ENCODE assay signal across 8 mouse cellular contexts in the genomic region with DNA sequence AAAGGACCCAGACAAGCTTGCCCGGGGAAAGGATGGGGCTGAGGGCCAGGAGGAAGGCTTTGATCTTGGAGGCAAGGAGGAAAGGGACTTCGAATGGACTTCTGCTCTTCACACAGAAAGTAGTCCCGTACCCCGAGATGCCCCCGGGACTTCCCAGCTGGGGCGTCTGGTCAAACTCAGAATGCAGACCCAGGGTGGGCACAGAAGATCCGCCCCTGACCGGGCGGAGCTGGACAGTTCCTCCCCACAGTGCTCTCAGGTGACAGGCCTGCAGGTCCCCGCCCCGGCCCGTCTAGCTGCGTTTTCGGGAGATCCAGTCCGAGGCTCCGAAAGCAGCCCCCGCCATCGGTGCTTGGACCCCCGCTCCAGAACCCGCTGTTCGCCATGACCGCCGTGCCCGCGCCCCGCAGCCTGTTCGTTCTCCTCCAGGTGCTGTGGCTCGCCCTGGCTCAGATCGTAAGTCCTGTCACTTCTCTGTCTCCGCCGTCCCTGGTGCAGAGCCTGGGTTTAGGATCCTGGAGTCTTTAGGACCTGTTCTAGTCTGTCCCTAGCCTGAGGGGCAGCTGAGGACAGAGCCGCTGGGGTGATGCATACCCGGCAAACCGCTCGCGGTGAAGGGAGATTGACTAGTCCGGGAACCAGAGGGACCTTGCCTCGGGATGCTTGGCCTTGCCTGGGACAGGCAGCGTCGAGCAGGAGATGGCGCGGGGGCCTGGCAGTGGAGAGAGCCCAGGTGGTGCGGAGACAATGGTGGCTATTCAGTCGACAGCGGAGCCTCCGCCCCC. TPM values are rescaled to one million over a fixed set of nuclear protein-coding genes. Genes with fewer than 3 reads are reported as not detected.
DNase-seq lines count a peak whose midpoint lies in the region; ATAC-seq and TF ChIP-seq lines count a peak whose summit lies in the region.

A gene (plus strand): TSS at position 55 of the 785 bp plus-strand sequence.

- H3K4me1 ChIP-seq in embryonic facial prominence, embryonic 12.5 days = peaks cover 27% of the 10 kb centered on the region
- peaks cover 16% of the 10 kb centered on the region for H3K4me1 ChIP-seq in heart, postnatal 0 days (ENCODE audit: control insufficient read depth, insufficient read depth)
- H3K4me1 ChIP-seq in liver, embryonic 16.5 days (ENCODE audit: control insufficient read depth, low read depth, low read length) = no peaks in the 10 kb centered on the region

- peak within 1 kb of the TSS; percentile 43 for H3K4me3 ChIP-seq in embryonic facial prominence, embryonic 12.5 days
- peak within 1 kb of the TSS; percentile 42 for H3K4me3 ChIP-seq in heart, postnatal 0 days (ENCODE audit: low read depth, low read length)
- peak within 1 kb of the TSS; percentile 41 for H3K4me3 ChIP-seq in liver, embryonic 16.5 days (ENCODE audit: low read depth, low read length)

- peak in 1 of 2 experiments; percentile 59 for DNase-seq in left cerebral cortex, postnatal 10 days (ENCODE audit: extremely low spot score in 1 of 2, low spot score in 2 of 2)
- DNase-seq in left cerebral cortex, adult 18-20 months (ENCODE audit: low spot score in 2 of 2) = no peak
- DNase-seq in heart, postnatal 0 days (ENCODE audit: low spot score) = peak; percentile 12
- peak; percentile 54 for DNase-seq in testis, postnatal 10 days (ENCODE audit: low spot score)
- no peak for DNase-seq in adrenal gland, adult 2 months

- H3K9me3 ChIP-seq in embryonic facial prominence, embryonic 12.5 days = no peaks in the 10 kb centered on the region
- H3K9me3 ChIP-seq in heart, postnatal 0 days (replicated peaks; ENCODE audit: control insufficient read depth, low read length) = no peaks in the 10 kb centered on the region
- H3K9me3 ChIP-seq in liver, embryonic 16.5 days (replicated peaks; ENCODE audit: control insufficient read depth, low read length) = no peaks in the 10 kb centered on the region

- peak within 1 kb of the TSS; percentile 55 for H3K4me2 ChIP-seq in embryonic facial prominence, embryonic 12.5 days (replicated peaks)
- H3K4me2 ChIP-seq in heart, postnatal 0 days (ENCODE audit: low read depth, low read length) = peak within 1 kb of the TSS; percentile 67
- peak within 1 kb of the TSS; percentile 59 for H3K4me2 ChIP-seq in liver, embryonic 16.5 days (ENCODE audit: low read depth, low read length)

- peak within 1 kb of the TSS; percentile 91 for H3K27ac ChIP-seq in embryonic facial prominence, embryonic 12.5 days
- no peak within 1 kb of the TSS for H3K27ac ChIP-seq in heart, postnatal 0 days (ENCODE audit: low read depth)
- no peak within 1 kb of the TSS for H3K27ac ChIP-seq in liver, embryonic 16.5 days (ENCODE audit: low read length)

- H3K9ac ChIP-seq in embryonic facial prominence, embryonic 12.5 days = peak within 1 kb of the TSS; percentile 51
- H3K9ac ChIP-seq in heart, postnatal 0 days (replicated peaks; ENCODE audit: low read depth, low read length) = peak within 1 kb of the TSS; percentile 31
- H3K9ac ChIP-seq in liver, embryonic 16.5 days (ENCODE audit: low read depth, low read length) = peak within 1 kb of the TSS; percentile 32; the same call in 1 of the 2 replicates

- ATAC-seq in embryonic facial prominence, embryonic 12.5 days (ENCODE audit: insufficient number of reproducible peaks, insufficient read depth, low FRiP score, low TSS enrichment) = no peak
- ATAC-seq in heart, postnatal 0 days (ENCODE audit: insufficient read depth, low read depth) = peak; percentile 40
- no peak for ATAC-seq in liver, embryonic 16.5 days (ENCODE audit: low read depth)
- no peak for ATAC-seq in monocyte, adult 5-6 weeks (replicated peaks; ENCODE audit: insufficient number of reproducible peaks, low FRiP score, low TSS enrichment, poor library complexity, severe bottlenecking)

- WGBS in embryonic facial prominence, embryonic 12.5 days = 3% methylated on average over 46 of the region's 46 CpGs
- WGBS in heart, postnatal 0 days = 2% methylated on average over 40 of the region's 46 CpGs
- WGBS in liver, embryonic 16.5 days (ENCODE audit: insufficient replicate concordance) = 3% methylated on average over 46 of the region's 46 CpGs

- TF ChIP-seq EP300 in heart, postnatal 0 days (IDR thresholded peaks at IDR 0.05; ENCODE audit: low read depth) = no peak

- intact Hi-C loops in left cerebral cortex, postnatal 10 days (cut with DNase I) = no loop called here

- no peak for TF ChIP-seq CTCF in heart, postnatal 0 days (IDR thresholded peaks at IDR 0.05; ENCODE audit: low read depth)

- H3K36me3 ChIP-seq in embryonic facial prominence, embryonic 12.5 days = no peaks in the 10 kb centered on the region
- no peaks in the 10 kb centered on the region for H3K36me3 ChIP-seq in heart, postnatal 0 days (replicated peaks; ENCODE audit: control insufficient read depth, insufficient read depth, low read length)
- no peaks in the 10 kb centered on the region for H3K36me3 ChIP-seq in liver, embryonic 16.5 days (ENCODE audit: control insufficient read depth, insufficient read depth)

- peaks cover 26% of the 10 kb centered on the region; the same call in 1 of the 2 replicates for H3K27me3 ChIP-seq in embryonic facial prominence, embryonic 12.5 days
- H3K27me3 ChIP-seq in heart, postnatal 0 days (ENCODE audit: control insufficient read depth, insufficient read depth, low read length) = peaks cover 26% of the 10 kb centered on the region
- H3K27me3 ChIP-seq in liver, embryonic 16.5 days (ENCODE audit: control insufficient read depth, insufficient read depth, low read depth, low read length) = peaks cover 30% of the 10 kb centered on the region

RNA-seq across cellular contexts. Expression of the gene that starts here (rescaled TPM):
- 10 to 100 TPM; 12.9 to 14.6 TPM for total RNA-seq in left cerebral cortex, postnatal 10 days (2021)
- total RNA-seq in left cerebral cortex, adult 18-20 months (2021) = 1 to 10 TPM; 9.2 to 9.3 TPM
- polyA plus RNA-seq in embryonic facial prominence, embryonic 12.5 days (2016; fragmentation: Nextera tagmentation; extraction: Ambion mirVana) = 61.6 and 62.4 TPM in 2 replicates
- total RNA-seq in heart, postnatal 0 days (2014; rRNA removed; ENCODE audit: low replicate concordance) = 2.2 and 11.3 TPM in 2 replicates
- 1.8 and 2.2 TPM in 2 replicates for polyA plus RNA-seq in heart, postnatal 0 days (2015; fragmentation: Nextera tagmentation; extraction: Ambion mirVana)
- polyA plus RNA-seq in liver, embryonic 16.5 days (2015; fragmentation: Nextera tagmentation; extraction: Ambion mirVana) = 0.67 and 0.85 TPM in 2 replicates
- not detected in 3 replicates for total RNA-seq in monocyte, adult 5-6 weeks (2017)
- total RNA-seq in adrenal gland, adult 2 months (2021) = under 1 TPM; 0.21 to 0.23 TPM
- 0.47 and 0.76 TPM in 2 replicates for polyA plus RNA-seq in adrenal gland, adult 2 months (2012; rRNA removed)

Comparison
In these comparisons a context has a peak if more than half of its experiments do, and no peak if none do; other contexts are left out.
1. RNA of the gene that starts here (polyA plus RNA-seq): 61.6 to 62.4 TPM in embryonic facial prominence, embryonic 12.5 days; 1.8 to 2.2 TPM in heart, postnatal 0 days, 0.47 to 0.76 TPM in adrenal gland, adult 2 months and 0.67 to 0.85 TPM in liver, embryonic 16.5 days; every median in the first group is over 10 times any median in the second.
2. DNase-seq: peak in heart, postnatal 0 days (single experiment) and testis, postnatal 10 days (single experiment); none in left cerebral cortex, adult 18-20 months (0 of 2) and adrenal gland, adult 2 months (single experiment).
3. Peak in every context shown above with its lines, with median percentiles within 50 percentile points of each other: H3K4me2 ChIP-seq, H3K4me3 ChIP-seq and H3K9ac ChIP-seq.